Mouse (Mus musculus) cerebellum, adult 9-10 months (tissue): ENCODE data around the gene Armc10.
"Not testable (repeated sequence)": the region's sequence is repeated elsewhere in the genome, so short reads cannot be mapped to it uniquely, and the experiment has no call there.

ENCODE experiments used
- DNase-seq: peaks from one replicate; pipeline ENCODE4 v3.0.0; 2022

Armc10 gene

GRCm38 (mm10) chr5:21708011-21708410, 62.4 kb downstream of the Armc10 start:
- DNase-seq: not testable (repeated sequence)
